Mouse (Mus musculus) embryonic facial prominence, embryonic 13.5 days (tissue): ENCODE data around the gene Gm34653. TPM values are rescaled to one million over a fixed set of nuclear protein-coding genes. Genes with fewer than 3 reads are reported as not detected.

Experiments used
- ATAC-seq: fragments of 200-750 bp; cut with Nextera tagmentation; 2 replicates; pipeline ENCODE4 v1.8.0; 2017; ENCODE audit warnings: low read depth; ENCODE audit not compliant: insufficient number of reproducible peaks, insufficient read depth, low FRiP score, low TSS enrichment
- H3K27ac ChIP-seq: fragments of 300-500 bp; sonication (generic); 2 replicates; pipeline ENCODE4 v1.5.1; 2015; ENCODE audit warnings: moderate library complexity, mild to moderate bottlenecking, inconsistent platforms
- H3K27me3 ChIP-seq: fragments of 300-500 bp; sonication (generic); 2 replicates; pipeline ENCODE4 v1.6.1; 2015; ENCODE audit warnings: mild to moderate bottlenecking, inconsistent platforms
- H3K36me3 ChIP-seq: fragments of 300-500 bp; sonication (generic); 2 replicates; pipeline ENCODE4 v1.6.1; 2015; ENCODE audit warnings: mild to moderate bottlenecking, inconsistent platforms
- H3K4me1 ChIP-seq: fragments of 300-500 bp; sonication (generic); 2 replicates; pipeline ENCODE4 v1.6.1; 2015; ENCODE audit warnings: inconsistent platforms
- H3K4me2 ChIP-seq: fragments of 300-500 bp; sonication (generic); 2 replicates; pipeline ENCODE4 v1.6.1; 2015; ENCODE audit warnings: moderate library complexity, mild to moderate bottlenecking, inconsistent platforms
- H3K4me3 ChIP-seq: fragments of 300-500 bp; sonication (generic); 2 replicates; pipeline ENCODE4 v1.5.1; 2015; ENCODE audit warnings: mild to moderate bottlenecking, inconsistent platforms
- H3K9ac ChIP-seq: fragments of 300-500 bp; sonication (generic); 2 replicates; pipeline ENCODE4 v1.6.1; 2015; ENCODE audit warnings: mild to moderate bottlenecking, inconsistent platforms
- H3K9me3 ChIP-seq: fragments of 300-500 bp; sonication (generic); 2 replicates; pipeline ENCODE4 v1.6.1; 2016; ENCODE audit warnings: inconsistent platforms
- whole genome bisulfite sequencing: fragments of 180-500 bp; shearing (Covaris S2); methylation state at CpG from one replicate; pipeline ENCODE4 v1.1.7; 2015; ENCODE audit warnings: mixed read lengths; 5-methylcytosine and 5-hydroxymethylcytosine counted together
- polyA plus RNA-seq: library from polyadenylated mRNA; unstranded; fragments of >200 nt; fragmentation: Nextera tagmentation; extraction: Ambion mirVana; gene quantifications from 2 replicates; pipeline ENCODE4 v1.2.1, GENCODE M21; 2015

Gene Gm34653
- polyA plus RNA-seq, 1 experiment from 2014 or later: 0.15 TPM

DNA sequence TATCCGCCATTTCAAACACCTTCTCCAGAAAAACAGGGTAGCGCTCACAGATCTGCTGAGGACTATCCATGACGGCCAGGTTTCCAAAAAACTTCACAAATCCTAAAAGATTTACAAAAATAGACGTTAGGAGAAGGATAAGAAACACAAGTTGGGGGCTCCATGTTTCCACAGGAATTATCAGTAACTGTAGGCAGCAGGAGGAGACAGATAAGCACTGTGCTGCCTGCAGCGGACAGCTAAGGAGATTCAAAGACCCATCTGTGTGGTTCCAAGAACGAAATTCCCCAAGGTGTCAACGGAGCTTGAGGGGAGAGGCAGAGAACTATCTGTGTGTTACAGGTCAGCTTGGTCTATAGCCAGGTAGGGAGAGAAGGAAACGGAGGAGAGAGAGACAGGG is 24.9 kb downstream of the Gm34653 start:
- Histone ChIP-seq H3K36me3 (peaks cover 88% of the 10 kb centered on the region), H3K9me3 (no peaks in the 10 kb centered on the region), H3K4me2 (no peak overlapping the region), H3K9ac (no peak overlapping the region), H3K4me3 (no peak overlapping the region), H3K27ac (no peak overlapping the region), H3K4me1 (no peaks in the 10 kb centered on the region), H3K27me3 (no peaks in the 10 kb centered on the region)
- ATAC-seq: no peak
- 93% methylated on average over 8 of the region's 8 CpGs for whole genome bisulfite sequencing

DNA sequence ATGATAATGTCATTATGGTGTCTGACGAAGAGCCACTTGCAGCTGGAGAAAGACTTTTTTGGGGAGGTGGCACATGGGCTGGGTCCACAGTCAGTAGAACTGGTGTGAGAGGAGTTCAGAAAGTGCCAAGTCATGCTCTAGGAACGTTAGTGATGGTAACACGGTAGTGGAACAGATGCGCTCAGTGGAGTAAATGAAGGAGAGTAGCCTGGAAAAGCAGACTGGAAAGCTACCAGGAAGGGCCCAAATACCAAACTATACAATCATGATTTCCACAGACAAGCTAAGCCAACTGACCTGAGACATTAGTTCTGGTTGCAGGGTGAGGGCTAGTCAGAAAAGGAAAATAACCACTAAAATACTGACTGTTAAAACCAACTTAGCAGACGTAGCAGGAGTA is 36.9 kb downstream of the Gm34653 start:
- peak overlapping the region; percentile 86 for H3K4me3 ChIP-seq
- WGBS: 44% methylated on average over 5 of the region's 5 CpGs
- peaks cover 27% of the 10 kb centered on the region for H3K4me1 ChIP-seq
- ATAC-seq: no peak
- H3K9ac ChIP-seq: peak overlapping the region; percentile 60
- peak overlapping the region; percentile 66 for H3K4me2 ChIP-seq
- H3K27me3 ChIP-seq: peaks cover 25% of the 10 kb centered on the region
- H3K36me3 ChIP-seq: peaks cover 22% of the 10 kb centered on the region
- no peaks in the 10 kb centered on the region for H3K9me3 ChIP-seq
- H3K27ac ChIP-seq: no peak overlapping the region

DNA sequence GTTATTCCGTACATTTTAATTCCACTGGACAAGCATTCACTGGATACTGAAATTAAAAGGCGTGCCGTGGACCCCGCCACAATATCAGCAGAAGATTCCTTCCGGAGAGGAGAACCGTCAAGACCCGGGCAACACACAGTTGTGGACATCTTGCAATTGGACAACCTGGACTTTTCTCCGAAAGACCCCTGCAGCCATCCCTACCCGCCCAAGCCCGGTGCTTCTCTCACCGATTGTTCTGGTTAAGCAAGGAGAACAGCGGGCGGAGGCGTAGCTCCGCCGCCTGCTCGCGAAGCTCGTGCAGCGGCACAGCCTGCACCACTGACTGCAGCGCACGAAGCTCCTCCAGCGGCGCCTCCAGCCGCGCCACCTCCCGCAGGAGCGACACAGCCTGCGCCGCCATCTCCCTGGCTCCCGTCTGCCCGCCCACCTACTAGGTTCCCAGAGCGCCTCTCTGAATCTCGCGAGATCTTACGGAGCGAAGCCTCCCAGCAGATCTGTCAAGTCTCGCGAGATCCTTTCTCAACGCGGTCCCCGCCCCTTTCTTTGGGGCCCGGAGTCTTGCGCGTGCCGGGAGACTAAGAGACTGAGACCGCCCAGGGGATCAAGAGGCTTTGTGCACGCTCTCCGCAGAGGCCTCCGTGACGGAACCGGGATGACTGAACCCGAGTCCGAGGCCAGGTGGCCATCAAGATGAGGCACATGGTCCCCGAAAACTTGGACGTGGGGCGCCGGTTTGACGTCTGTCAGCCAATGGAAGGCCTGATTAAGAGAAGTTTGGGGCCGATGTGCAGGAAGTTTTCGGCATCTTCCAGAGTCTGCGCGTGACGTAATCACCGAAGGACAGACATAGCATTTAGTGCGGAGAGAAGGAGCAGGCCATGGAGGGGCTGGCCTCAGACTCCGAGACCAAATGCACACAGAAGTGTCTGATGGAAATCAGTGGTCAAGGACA is 38.0 kb downstream of the Gm34653 start:
- Histone ChIP-seq H3K4me1 (peaks cover 28% of the 10 kb centered on the region), H3K4me3 (peak overlapping the region; percentile 86), H3K27ac (peak overlapping the region; percentile 95), H3K9me3 (no peaks in the 10 kb centered on the region), H3K9ac (peak overlapping the region; percentile 96), H3K36me3 (peaks cover 11% of the 10 kb centered on the region), H3K27me3 (peaks cover 31% of the 10 kb centered on the region), H3K4me2 (peak overlapping the region; percentile 66)
- WGBS: under 1% methylated on average over 67 of the region's 67 CpGs
- ATAC-seq: peak; percentile 95

DNA sequence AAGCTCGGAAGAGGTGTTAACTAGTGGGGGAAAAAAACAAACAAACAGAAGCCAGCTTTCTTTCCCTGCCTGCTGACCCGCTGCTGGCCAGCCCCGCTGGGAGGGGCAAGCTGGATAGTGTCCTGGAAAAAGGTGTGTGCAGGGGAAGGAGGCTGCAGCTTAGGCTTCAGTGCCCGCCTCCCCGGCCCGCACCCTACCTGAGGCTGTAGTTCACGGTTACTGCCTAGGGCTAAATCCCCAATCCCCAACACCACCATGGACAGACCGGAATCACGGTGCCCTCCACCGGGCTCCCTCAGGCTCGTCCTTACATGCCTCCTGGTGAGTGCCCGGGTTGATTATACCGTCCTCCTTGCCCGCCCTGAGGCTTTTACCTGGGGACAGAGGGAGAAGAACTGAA is 41.5 kb downstream of the Gm34653 start, which contains the start of gene Cutal:
Gene Cutal (plus strand): TSS at position 126 of the 400 bp plus-strand sequence.
- Histone ChIP-seq H3K4me3 (peak within 1 kb of the TSS; percentile 9; the same call in 1 of the 2 replicates), H3K4me1 (peaks cover 17% of the 10 kb centered on the region), H3K27me3 (peaks cover 58% of the 10 kb centered on the region), H3K9ac (peak within 1 kb of the TSS; percentile 41; the same call in 1 of the 2 replicates), H3K9me3 (no peaks in the 10 kb centered on the region), H3K36me3 (no peaks in the 10 kb centered on the region), H3K4me2 (peak within 1 kb of the TSS; percentile 39), H3K27ac (no peak within 1 kb of the TSS)
- no peak for ATAC-seq
- WGBS: 4% methylated on average over 14 of the region's 14 CpGs

DNA sequence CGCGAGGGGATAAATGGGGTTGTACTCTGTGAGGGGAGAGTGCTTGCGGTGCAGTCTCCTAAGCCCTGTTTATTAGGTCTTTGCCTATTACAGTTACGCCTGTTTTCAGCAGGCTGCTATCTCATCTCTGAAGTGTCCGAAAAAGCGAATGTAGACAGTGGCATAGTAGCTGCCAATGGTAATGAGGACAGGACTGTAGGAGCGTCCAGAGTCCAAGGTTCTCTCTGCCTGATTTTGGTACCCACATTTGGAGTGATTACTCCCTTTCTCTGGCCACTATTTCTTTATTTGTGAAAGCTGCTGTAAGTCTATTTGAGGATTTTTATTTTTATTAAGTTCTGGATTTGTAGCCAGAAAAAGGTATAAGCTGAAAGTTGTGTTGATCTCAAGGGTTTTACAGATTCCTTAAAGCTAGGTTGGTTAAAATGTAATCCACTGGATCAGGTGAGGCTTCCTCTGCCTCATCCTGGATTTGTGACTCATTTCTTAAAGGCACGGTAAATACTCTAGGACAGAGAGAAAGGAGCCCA is 42.1 kb downstream of the Gm34653 start, which contains the start of gene Psmd5:
Gene Psmd5 (minus strand): TSS at position 153 of the 530 bp plus-strand sequence.
- WGBS: 15% methylated on average over 8 of the region's 8 CpGs
- Histone ChIP-seq H3K4me3 (peak within 1 kb of the TSS; percentile 9; the same call in 1 of the 2 replicates), H3K27ac (no peak within 1 kb of the TSS), H3K9me3 (no peaks in the 10 kb centered on the region), H3K27me3 (peaks cover 58% of the 10 kb centered on the region), H3K4me1 (peaks cover 11% of the 10 kb centered on the region), H3K9ac (peak within 1 kb of the TSS; percentile 41; the same call in 1 of the 2 replicates), H3K36me3 (no peaks in the 10 kb centered on the region), H3K4me2 (peak within 1 kb of the TSS; percentile 39)
- ATAC-seq: no peak

DNA sequence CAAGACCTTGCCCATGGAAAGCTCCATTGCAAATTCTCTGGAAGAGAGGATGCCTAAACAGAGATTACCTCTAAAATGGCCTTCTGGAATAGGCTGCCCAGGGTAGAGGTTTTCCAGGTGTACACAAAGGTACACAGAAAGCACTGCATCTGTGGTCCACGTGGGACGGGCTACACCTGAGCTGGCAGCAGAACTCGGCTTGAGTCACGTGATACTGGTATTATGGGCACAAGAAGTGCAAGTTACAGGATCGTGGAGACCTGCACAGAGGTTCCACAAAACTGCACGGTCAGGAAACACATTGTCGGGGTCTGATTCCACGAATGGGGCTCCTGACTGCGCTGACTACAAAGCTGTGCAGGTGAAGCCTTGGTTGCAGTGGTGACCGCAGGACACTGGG is 47.2 kb downstream of the Gm34653 start:
- Histone ChIP-seq H3K9ac (no peak overlapping the region), H3K9me3 (no peaks in the 10 kb centered on the region), H3K27me3 (peaks cover 33% of the 10 kb centered on the region), H3K4me3 (no peak overlapping the region), H3K36me3 (no peaks in the 10 kb centered on the region), H3K4me1 (no peaks in the 10 kb centered on the region), H3K27ac (no peak overlapping the region), H3K4me2 (no peak overlapping the region)
- ATAC-seq: no peak
- WGBS: 86% methylated on average over 10 of the region's 10 CpGs

DNA sequence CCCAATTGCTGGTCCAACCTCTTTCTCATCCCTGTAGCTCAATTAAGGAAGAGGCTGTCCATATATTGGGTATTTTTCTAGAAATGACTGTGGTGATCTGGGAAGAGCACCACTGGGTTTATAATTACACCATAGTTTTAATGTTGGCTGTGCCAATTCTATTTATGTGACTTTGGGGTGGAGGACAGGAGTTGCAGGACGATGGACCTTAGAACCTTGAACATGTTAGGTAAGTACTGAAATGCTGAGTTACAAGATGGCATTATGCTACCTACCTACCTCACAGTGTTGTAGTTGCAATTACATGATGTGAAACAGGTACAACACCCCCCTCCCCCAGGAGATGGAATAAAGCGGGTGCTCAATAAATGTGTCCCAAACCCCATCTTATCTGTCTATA is 50.0 kb downstream of the Gm34653 start:
- Histone ChIP-seq H3K27ac (no peak overlapping the region), H3K27me3 (peaks cover 13% of the 10 kb centered on the region; the same call in 1 of the 2 replicates), H3K9ac (no peak overlapping the region), H3K4me1 (no peaks in the 10 kb centered on the region), H3K4me3 (no peak overlapping the region), H3K4me2 (no peak overlapping the region), H3K9me3 (no peaks in the 10 kb centered on the region), H3K36me3 (no peaks in the 10 kb centered on the region)
- 97% methylated on average over 2 of the region's 2 CpGs for WGBS
- ATAC-seq: no peak

DNA sequence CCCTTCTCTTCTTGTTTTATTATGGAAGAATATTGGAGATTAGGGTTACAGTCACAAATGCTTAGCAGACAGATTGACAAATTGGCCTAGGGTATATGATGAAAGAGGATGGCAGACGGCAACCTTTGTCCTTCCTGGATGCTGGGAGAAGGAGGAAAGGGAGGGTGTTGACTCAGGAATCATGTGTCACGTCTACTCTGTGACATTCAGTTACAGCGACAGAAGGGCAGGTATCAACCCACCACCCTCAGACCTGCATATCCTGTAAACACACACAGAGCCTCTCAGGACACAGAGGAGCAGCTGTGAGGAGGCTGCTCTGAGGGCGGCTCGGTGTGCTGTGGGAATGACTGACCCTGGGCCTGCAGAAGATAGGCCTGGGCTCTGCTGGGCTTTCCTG is 50.4 kb downstream of the Gm34653 start:
- Histone ChIP-seq H3K27ac (no peak overlapping the region), H3K9ac (no peak overlapping the region), H3K4me2 (no peak overlapping the region), H3K9me3 (no peaks in the 10 kb centered on the region), H3K4me3 (no peak overlapping the region), H3K4me1 (no peaks in the 10 kb centered on the region), H3K36me3 (no peaks in the 10 kb centered on the region), H3K27me3 (peaks cover 9% of the 10 kb centered on the region; the same call in 1 of the 2 replicates)
- ATAC-seq: no peak
- 49% methylated on average over 5 of the region's 5 CpGs for WGBS

DNA sequence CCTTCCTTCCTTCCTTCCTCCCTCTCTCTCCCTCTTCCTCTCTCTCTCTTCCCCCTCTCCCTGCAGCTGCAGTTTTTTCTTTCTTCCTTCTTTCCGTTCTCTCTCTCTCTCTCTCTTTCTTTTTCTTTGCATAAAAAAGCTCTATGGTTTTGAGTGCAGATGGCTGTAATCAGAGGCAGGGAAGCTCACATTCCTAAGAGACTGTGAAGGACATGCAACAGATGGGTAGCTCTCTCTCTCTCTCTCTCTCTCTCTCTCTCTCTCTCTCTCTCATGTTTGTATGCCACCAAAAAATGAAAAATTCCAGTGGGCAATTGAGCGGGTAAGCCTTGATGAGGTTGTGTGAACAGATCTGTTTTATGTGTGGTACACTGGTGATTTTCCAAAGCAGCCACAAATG is 51.4 kb downstream of the Gm34653 start:
- H3K36me3 ChIP-seq: no peaks in the 10 kb centered on the region
- H3K4me2 ChIP-seq: no peak overlapping the region
- H3K27me3 ChIP-seq: peaks cover 3% of the 10 kb centered on the region; the same call in 1 of the 2 replicates
- no peaks in the 10 kb centered on the region for H3K4me1 ChIP-seq
- 58% methylated on average over 2 of the region's 2 CpGs for WGBS
- ATAC-seq: no peak
- H3K27ac ChIP-seq: no peak overlapping the region
- no peaks in the 10 kb centered on the region for H3K9me3 ChIP-seq
- no peak overlapping the region for H3K9ac ChIP-seq
- H3K4me3 ChIP-seq: no peak overlapping the region
